Mouse (Mus musculus) liver, embryonic 12.5 days (tissue): Measurements from ENCODE around the gene Helz. TPM values are rescaled to one million over a fixed set of nuclear protein-coding genes. Genes with fewer than 3 reads are reported as not detected.

Source experiments
- ATAC-seq: fragments of 200-750 bp; cut with Nextera tagmentation; 2 replicates; pipeline ENCODE4 v1.8.0; 2017; ENCODE audit warnings: moderate number of reproducible peaks, mild to moderate bottlenecking, moderate library complexity
- H3K27ac ChIP-seq: fragments of 300-500 bp; sonication (generic); 2 replicates; pipeline ENCODE4 v1.5.1; 2016; ENCODE audit warnings: mild to moderate bottlenecking
- H3K27me3 ChIP-seq: fragments of 300-500 bp; sonication (generic); replicated peaks from 2 replicates; pipeline ENCODE4 v1.6.1; 2016; ENCODE audit warnings: mild to moderate bottlenecking, moderate library complexity
- H3K36me3 ChIP-seq: fragments of 300-500 bp; sonication (generic); 2 replicates; pipeline ENCODE4 v1.6.1; 2016; ENCODE audit warnings: mild to moderate bottlenecking, moderate library complexity
- H3K4me1 ChIP-seq: fragments of 300-500 bp; sonication (generic); 2 replicates; pipeline ENCODE4 v1.6.1; 2016
- H3K4me2 ChIP-seq: fragments of 300-500 bp; sonication (generic); 2 replicates; pipeline ENCODE4 v1.6.1; 2016; ENCODE audit warnings: mild to moderate bottlenecking, moderate library complexity
- H3K4me3 ChIP-seq: fragments of 300-500 bp; sonication (generic); 2 replicates; pipeline ENCODE4 v1.5.1; 2016; ENCODE audit warnings: mild to moderate bottlenecking, moderate library complexity
- H3K9ac ChIP-seq: fragments of 300-500 bp; sonication (generic); 2 replicates; pipeline ENCODE4 v1.6.1; 2016; ENCODE audit warnings: mild to moderate bottlenecking, moderate library complexity
- H3K9me3 ChIP-seq: fragments of 300-500 bp; sonication (generic); replicated peaks from 2 replicates; pipeline ENCODE4 v1.6.1; 2016; ENCODE audit warnings: mild to moderate bottlenecking, moderate library complexity
- WGBS: fragments of 180-500 bp; shearing (Covaris S2); methylation state at CpG from one replicate; pipeline ENCODE4 v1.1.7; 2016; ENCODE audit not compliant: insufficient replicate concordance; 5-methylcytosine and 5-hydroxymethylcytosine counted together
- polyA plus RNA-seq: library from polyadenylated mRNA; unstranded; fragments of >200 nt; fragmentation: Nextera tagmentation; extraction: Ambion mirVana; gene quantifications from 2 replicates; pipeline ENCODE4 v1.2.1, GENCODE M21; 2016

The Helz gene
- polyA plus RNA-seq, 1 experiment from 2014 or later = 10.6 TPM

- no peaks in the 10 kb centered on the region for H3K4me1 ChIP-seq
- H3K4me3 ChIP-seq = no peak overlapping the region
- H3K9me3 ChIP-seq = 0 out of 2 replicates have a peak, but pooled peaks cover 5% of the 10 kb centered on the region
- H3K27ac ChIP-seq = no peak overlapping the region
- H3K9ac ChIP-seq = no peak overlapping the region
- 0 out of 2 replicates have a peak, but pooled peaks cover 4% of the 10 kb centered on the region for H3K27me3 ChIP-seq
- 73% methylated on average over 9 of the region's 9 CpGs for WGBS
- no peak overlapping the region for H3K4me2 ChIP-seq
- ATAC-seq = no peak
- no peaks in the 10 kb centered on the region for H3K36me3 ChIP-seq
Measured at GRCm38 (mm10) chr11:107720264-107721021, 172.7 kb downstream of the Helz start.

GRCm38 (mm10) chr11:107721057-107721456 is 173.3 kb downstream of the Helz start:
- no peak for ATAC-seq
- H3K27me3 ChIP-seq = 0 out of 2 replicates have a peak, but pooled peaks cover 4% of the 10 kb centered on the region
- H3K4me2 ChIP-seq = no peak overlapping the region
- H3K27ac ChIP-seq = no peak overlapping the region
- H3K4me1 ChIP-seq = no peaks in the 10 kb centered on the region
- no peak overlapping the region for H3K4me3 ChIP-seq
- 69% methylated on average over 7 of the region's 7 CpGs for WGBS
- no peaks in the 10 kb centered on the region for H3K36me3 ChIP-seq
- 0 out of 2 replicates have a peak, but pooled peaks cover 5% of the 10 kb centered on the region for H3K9me3 ChIP-seq
- H3K9ac ChIP-seq = no peak overlapping the region

GRCm38 (mm10) chr11:107724603-107725002 is 176.9 kb downstream of the Helz start:
- H3K36me3 ChIP-seq = no peaks in the 10 kb centered on the region
- H3K9me3 ChIP-seq = 0 out of 2 replicates have a peak, but pooled peaks cover 5% of the 10 kb centered on the region
- H3K27me3 ChIP-seq = 0 out of 2 replicates have a peak, but pooled peaks cover 3% of the 10 kb centered on the region
- H3K9ac ChIP-seq = no peak overlapping the region
- WGBS = 66% methylated on average over 8 of the region's 8 CpGs
- no peaks in the 10 kb centered on the region for H3K4me1 ChIP-seq
- no peak overlapping the region for H3K4me2 ChIP-seq
- no peak overlapping the region for H3K27ac ChIP-seq
- no peak for ATAC-seq
- H3K4me3 ChIP-seq = no peak overlapping the region

- WGBS = 56% methylated on average over 13 of the region's 13 CpGs
Measured at GRCm38 (mm10) chr11:107728073-107728863, 180.5 kb downstream of the Helz start.

GRCm38 (mm10) chr11:107729141-107729540 is 181.4 kb downstream of the Helz start:
- H3K9me3 ChIP-seq = no peaks in the 10 kb centered on the region
- H3K4me2 ChIP-seq = no peak overlapping the region
- H3K27ac ChIP-seq = no peak overlapping the region
- ATAC-seq = no peak
- 61% methylated on average over 7 of the region's 7 CpGs for WGBS
- H3K36me3 ChIP-seq = no peaks in the 10 kb centered on the region
- H3K4me3 ChIP-seq = no peak overlapping the region
- no peaks in the 10 kb centered on the region for H3K4me1 ChIP-seq
- 0 out of 2 replicates have a peak, but pooled peaks cover 3% of the 10 kb centered on the region for H3K27me3 ChIP-seq
- no peak overlapping the region for H3K9ac ChIP-seq

More at GRCm38 (mm10) chr11:107728073-107728863, 180.5 kb downstream of the Helz start:
- Histone ChIP-seq H3K36me3 (no peaks in the 10 kb centered on the region), H3K4me2 (no peak overlapping the region), H3K9ac (no peak overlapping the region), H3K27me3 (0 out of 2 replicates have a peak, but pooled peaks cover 3% of the 10 kb centered on the region), H3K9me3 (no peaks in the 10 kb centered on the region), H3K4me3 (no peak overlapping the region), H3K27ac (no peak overlapping the region), H3K4me1 (no peaks in the 10 kb centered on the region)
- ATAC-seq = no peak

GRCm38 (mm10) chr11:107730940-107731339 is 183.2 kb downstream of the Helz start:
- 70% methylated on average over 4 of the region's 4 CpGs for WGBS
- no peak overlapping the region for H3K4me2 ChIP-seq
- no peak for ATAC-seq
- H3K4me1 ChIP-seq = no peaks in the 10 kb centered on the region
- no peak overlapping the region for H3K9ac ChIP-seq
- 0 out of 2 replicates have a peak, but pooled peaks cover 3% of the 10 kb centered on the region for H3K27me3 ChIP-seq
- H3K9me3 ChIP-seq = no peaks in the 10 kb centered on the region
- no peak overlapping the region for H3K4me3 ChIP-seq
- no peaks in the 10 kb centered on the region for H3K36me3 ChIP-seq
- no peak overlapping the region for H3K27ac ChIP-seq

GRCm38 (mm10) chr11:107731498-107731897 is 183.8 kb downstream of the Helz start:
- H3K27me3 ChIP-seq = 0 out of 2 replicates have a peak, but pooled peaks cover 3% of the 10 kb centered on the region
- no peak for ATAC-seq
- H3K4me3 ChIP-seq = no peak overlapping the region
- H3K4me1 ChIP-seq = no peaks in the 10 kb centered on the region
- H3K4me2 ChIP-seq = no peak overlapping the region
- H3K36me3 ChIP-seq = no peaks in the 10 kb centered on the region
- H3K9me3 ChIP-seq = no peaks in the 10 kb centered on the region
- WGBS = 46% methylated on average over 5 of the region's 5 CpGs
- no peak overlapping the region for H3K27ac ChIP-seq
- no peak overlapping the region for H3K9ac ChIP-seq

- ATAC-seq = no peak
- WGBS = 51% methylated on average over 7 of the region's 7 CpGs
- no peak overlapping the region for H3K4me2 ChIP-seq
Measured at GRCm38 (mm10) chr11:107734133-107734532, 186.4 kb downstream of the Helz start.

GRCm38 (mm10) chr11:107737886-107738285 is 190.2 kb downstream of the Helz start:
- Histone ChIP-seq H3K27ac (no peak overlapping the region), H3K9ac (no peak overlapping the region), H3K4me2 (no peak overlapping the region), H3K4me1 (no peaks in the 10 kb centered on the region), H3K36me3 (no peaks in the 10 kb centered on the region), H3K27me3 (peaks cover 6% of the 10 kb centered on the region; the same call in 1 of the 2 replicates), H3K4me3 (no peak overlapping the region), H3K9me3 (no peaks in the 10 kb centered on the region)
- no peak for ATAC-seq
- 67% methylated on average over 6 of the region's 6 CpGs for WGBS

More at GRCm38 (mm10) chr11:107734133-107734532, 186.4 kb downstream of the Helz start:
- H3K4me3 ChIP-seq = no peak overlapping the region
- no peaks in the 10 kb centered on the region for H3K27me3 ChIP-seq
- no peaks in the 10 kb centered on the region for H3K4me1 ChIP-seq
- H3K9me3 ChIP-seq = no peaks in the 10 kb centered on the region
- H3K27ac ChIP-seq = no peak overlapping the region
- no peak overlapping the region for H3K9ac ChIP-seq
- H3K36me3 ChIP-seq = no peaks in the 10 kb centered on the region

- 65% methylated on average over 20 of the region's 20 CpGs for WGBS
- no peak for ATAC-seq
Measured at GRCm38 (mm10) chr11:107738418-107739099, 190.8 kb downstream of the Helz start.

GRCm38 (mm10) chr11:107743100-107743499 is 195.4 kb downstream of the Helz start:
- Histone ChIP-seq H3K27me3 (peaks cover 6% of the 10 kb centered on the region; the same call in 1 of the 2 replicates), H3K4me1 (no peaks in the 10 kb centered on the region), H3K9ac (no peak overlapping the region), H3K36me3 (no peaks in the 10 kb centered on the region), H3K4me2 (no peak overlapping the region), H3K27ac (no peak overlapping the region), H3K9me3 (no peaks in the 10 kb centered on the region), H3K4me3 (no peak overlapping the region)
- ATAC-seq = no peak
- WGBS = 46% methylated on average over 3 of the region's 3 CpGs

More at GRCm38 (mm10) chr11:107738418-107739099, 190.8 kb downstream of the Helz start:
- no peak overlapping the region for H3K4me3 ChIP-seq
- H3K4me2 ChIP-seq = no peak overlapping the region
- H3K36me3 ChIP-seq = no peaks in the 10 kb centered on the region
- peaks cover 6% of the 10 kb centered on the region; the same call in 1 of the 2 replicates for H3K27me3 ChIP-seq
- no peak overlapping the region for H3K27ac ChIP-seq
- no peak overlapping the region for H3K9ac ChIP-seq
- no peaks in the 10 kb centered on the region for H3K4me1 ChIP-seq
- H3K9me3 ChIP-seq = no peaks in the 10 kb centered on the region
